Mouse (Mus musculus): ENCODE results near the gene Fbxw10. TPM values are rescaled to one million over a fixed set of nuclear protein-coding genes. Genes with fewer than 3 reads are reported as not detected.

Gene Fbxw10
- total and polyA plus RNA-seq, 2 experiments from 2014 or later, result 0.36 to 0.37 TPM

GRCm38 (mm10) chr11:62865562-62865961 lies 18.7 kb downstream of the Fbxw10 start:
- no peak for TF ChIP-seq CTCF (IDR thresholded peaks at IDR 0.05; ENCODE audit: low read depth)
- DNase-seq (ENCODE audit: low spot score), result no peak
- ATAC-seq, result no peak
- H3K4me1 ChIP-seq (ENCODE audit: insufficient read depth, low read length), result no peaks in the 10 kb centered on the region
- H3K27ac ChIP-seq, result no peak overlapping the region
- H3K4me2 ChIP-seq (ENCODE audit: low read depth, low read length), result no peak overlapping the region
- no peaks in the 10 kb centered on the region for H3K36me3 ChIP-seq (ENCODE audit: insufficient read depth, low read length)
- H3K9ac ChIP-seq (replicated peaks; ENCODE audit: low read length), result no peak overlapping the region
- no peaks in the 10 kb centered on the region for H3K9me3 ChIP-seq (ENCODE audit: low read length)
- no peaks in the 10 kb centered on the region for H3K27me3 ChIP-seq (ENCODE audit: insufficient read depth, low read length)
- WGBS, result 79% methylated on average over 4 of the region's 4 CpGs
- H3K4me3 ChIP-seq (ENCODE audit: low read length), result no peak overlapping the region

- H3K4me3 ChIP-seq (ENCODE audit: low read length), result no peak overlapping the region
- WGBS, result 86% methylated on average over 7 of the region's 7 CpGs
Observed at GRCm38 (mm10) chr11:62866685-62867084, 19.8 kb downstream of the Fbxw10 start.

GRCm38 (mm10) chr11:62869201-62869600 lies 22.3 kb downstream of the Fbxw10 start:
- H3K9me3 ChIP-seq (ENCODE audit: low read length), result no peaks in the 10 kb centered on the region
- no peak for ATAC-seq
- H3K27ac ChIP-seq, result no peak overlapping the region
- WGBS, result 75% methylated on average over 5 of the region's 5 CpGs
- no peaks in the 10 kb centered on the region for H3K36me3 ChIP-seq (ENCODE audit: insufficient read depth, low read length)
- no peak overlapping the region for H3K9ac ChIP-seq (replicated peaks; ENCODE audit: low read length)
- no peak for DNase-seq (ENCODE audit: low spot score)
- no peak overlapping the region for H3K4me2 ChIP-seq (ENCODE audit: low read depth, low read length)
- no peaks in the 10 kb centered on the region for H3K27me3 ChIP-seq (ENCODE audit: insufficient read depth, low read length)
- no peak overlapping the region for H3K4me3 ChIP-seq (ENCODE audit: low read length)
- no peak for TF ChIP-seq CTCF (IDR thresholded peaks at IDR 0.05; ENCODE audit: low read depth)
- H3K4me1 ChIP-seq (ENCODE audit: insufficient read depth, low read length), result no peaks in the 10 kb centered on the region

More at GRCm38 (mm10) chr11:62866685-62867084, 19.8 kb downstream of the Fbxw10 start:
- Histone ChIP-seq H3K9me3 (ENCODE audit: low read length) (no peaks in the 10 kb centered on the region), H3K27me3 (ENCODE audit: insufficient read depth, low read length) (no peaks in the 10 kb centered on the region), H3K9ac (replicated peaks; ENCODE audit: low read length) (no peak overlapping the region), H3K36me3 (ENCODE audit: insufficient read depth, low read length) (no peaks in the 10 kb centered on the region), H3K4me1 (ENCODE audit: insufficient read depth, low read length) (no peaks in the 10 kb centered on the region), H3K27ac (no peak overlapping the region), H3K4me2 (ENCODE audit: low read depth, low read length) (no peak overlapping the region)
- ATAC-seq, result no peak
- no peak for DNase-seq (ENCODE audit: low spot score)
- no peak for TF ChIP-seq CTCF (IDR thresholded peaks at IDR 0.05; ENCODE audit: low read depth)

GRCm38 (mm10) chr11:62869715-62870371 lies 23.0 kb downstream of the Fbxw10 start:
- ATAC-seq, result no peak

GRCm38 (mm10) chr11:62873479-62873878 lies 26.6 kb downstream of the Fbxw10 start:
- no peak for ATAC-seq
- no peak for DNase-seq (ENCODE audit: low spot score)
- Histone ChIP-seq H3K4me3 (ENCODE audit: low read length) (no peak overlapping the region), H3K27me3 (ENCODE audit: insufficient read depth, low read length) (no peaks in the 10 kb centered on the region), H3K27ac (no peak overlapping the region), H3K9me3 (ENCODE audit: low read length) (no peaks in the 10 kb centered on the region), H3K4me2 (ENCODE audit: low read depth, low read length) (no peak overlapping the region), H3K4me1 (ENCODE audit: insufficient read depth, low read length) (no peaks in the 10 kb centered on the region), H3K9ac (replicated peaks; ENCODE audit: low read length) (no peak overlapping the region), H3K36me3 (ENCODE audit: insufficient read depth, low read length) (no peaks in the 10 kb centered on the region)
- TF ChIP-seq CTCF (IDR thresholded peaks at IDR 0.05; ENCODE audit: low read depth), result no peak
- WGBS, result 78% methylated on average over 9 of the region's 9 CpGs

More at GRCm38 (mm10) chr11:62869715-62870371, 23.0 kb downstream of the Fbxw10 start:
- no peaks in the 10 kb centered on the region for H3K9me3 ChIP-seq (ENCODE audit: low read length)
- DNase-seq (ENCODE audit: low spot score), result no peak
- H3K36me3 ChIP-seq (ENCODE audit: insufficient read depth, low read length), result no peaks in the 10 kb centered on the region
- no peak overlapping the region for H3K4me3 ChIP-seq (ENCODE audit: low read length)
- H3K4me1 ChIP-seq (ENCODE audit: insufficient read depth, low read length), result no peaks in the 10 kb centered on the region
- 80% methylated on average over 8 of the region's 8 CpGs for WGBS
- H3K27me3 ChIP-seq (ENCODE audit: insufficient read depth, low read length), result no peaks in the 10 kb centered on the region
- no peak overlapping the region for H3K9ac ChIP-seq (replicated peaks; ENCODE audit: low read length)
- no peak for TF ChIP-seq CTCF (IDR thresholded peaks at IDR 0.05; ENCODE audit: low read depth)
- no peak overlapping the region for H3K27ac ChIP-seq
- no peak overlapping the region for H3K4me2 ChIP-seq (ENCODE audit: low read depth, low read length)

- no peaks in the 10 kb centered on the region for H3K27me3 ChIP-seq (ENCODE audit: insufficient read depth, low read length)
- H3K9me3 ChIP-seq (ENCODE audit: low read length), result no peaks in the 10 kb centered on the region
- WGBS, result 73% methylated on average over 1 of the region's 1 CpGs
- H3K9ac ChIP-seq (replicated peaks; ENCODE audit: low read length), result no peak overlapping the region
- ATAC-seq (no peak), DNase-seq (ENCODE audit: low spot score) (no peak)
- no peak overlapping the region for H3K4me2 ChIP-seq (ENCODE audit: low read depth, low read length)
- H3K27ac ChIP-seq, result no peak overlapping the region
- H3K4me1 ChIP-seq (ENCODE audit: insufficient read depth, low read length), result no peaks in the 10 kb centered on the region
- no peak for TF ChIP-seq CTCF (IDR thresholded peaks at IDR 0.05; ENCODE audit: low read depth)
- H3K4me3 ChIP-seq (ENCODE audit: low read length), result no peak overlapping the region
- no peaks in the 10 kb centered on the region for H3K36me3 ChIP-seq (ENCODE audit: insufficient read depth, low read length)
Observed at GRCm38 (mm10) chr11:62875696-62876095, 28.8 kb downstream of the Fbxw10 start.

- 88% methylated on average over 4 of the region's 4 CpGs for WGBS
- ATAC-seq (no peak), DNase-seq (ENCODE audit: low spot score) (no peak)
- no peak overlapping the region for H3K4me2 ChIP-seq (ENCODE audit: low read depth, low read length)
- H3K36me3 ChIP-seq (ENCODE audit: insufficient read depth, low read length), result no peaks in the 10 kb centered on the region
- TF ChIP-seq CTCF (IDR thresholded peaks at IDR 0.05; ENCODE audit: low read depth), result no peak
- no peak overlapping the region for H3K27ac ChIP-seq
- no peaks in the 10 kb centered on the region for H3K4me1 ChIP-seq (ENCODE audit: insufficient read depth, low read length)
- H3K9ac ChIP-seq (replicated peaks; ENCODE audit: low read length), result no peak overlapping the region
- H3K9me3 ChIP-seq (ENCODE audit: low read length), result no peaks in the 10 kb centered on the region
- H3K4me3 ChIP-seq (ENCODE audit: low read length), result no peak overlapping the region
- H3K27me3 ChIP-seq (ENCODE audit: insufficient read depth, low read length), result no peaks in the 10 kb centered on the region
Observed at GRCm38 (mm10) chr11:62876445-62876844, 29.6 kb downstream of the Fbxw10 start.
